Mouse (Mus musculus): ENCODE measurements around the gene Birc3. TPM values are rescaled to one million over a fixed set of nuclear protein-coding genes. Genes with fewer than 3 reads are reported as not detected.

The Birc3 gene
- 6.5 and 8.6 TPM in 2 replicates for polyA plus RNA-seq (2014; fragmentation: Nextera tagmentation; extraction: Ambion mirVana)

DNA sequence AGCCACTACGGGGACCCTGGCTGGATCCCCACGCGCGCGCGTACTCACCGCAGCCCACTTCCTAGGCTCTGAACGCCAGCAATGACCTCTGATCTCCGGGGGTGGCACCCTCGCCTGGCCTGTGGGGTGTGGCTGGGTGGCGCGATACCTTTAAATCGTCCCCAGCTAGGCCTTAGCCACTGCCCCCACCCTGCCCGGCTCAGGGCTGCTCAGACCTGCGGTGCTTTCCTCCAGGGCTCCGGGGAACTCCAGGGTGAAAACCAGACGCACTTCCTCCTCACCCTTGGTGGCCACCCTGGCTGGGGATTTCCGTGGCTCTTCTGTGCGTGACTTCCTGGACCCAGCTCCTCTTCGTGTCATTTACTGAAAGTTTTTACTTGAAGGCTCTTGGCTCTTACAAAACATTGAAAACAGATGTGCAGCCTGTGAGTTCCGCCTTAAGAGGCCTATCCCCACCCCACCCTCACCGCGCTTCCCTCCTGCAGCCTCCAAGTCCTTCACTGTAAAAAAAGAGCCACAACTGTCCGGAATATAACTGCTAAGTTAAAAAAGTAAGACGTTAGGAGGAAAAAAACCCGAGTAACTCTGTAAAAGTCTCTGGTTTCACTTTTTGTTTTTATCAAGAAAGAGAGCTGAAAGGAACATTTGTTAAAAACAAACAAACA lies at the start of gene Birc3:
Birc3 (minus strand) TSS at position 412 of the 665 bp plus-strand sequence.
- Histone ChIP-seq H3K9me3 (replicated peaks; ENCODE audit: control insufficient read depth, low read length) (no peaks in the 10 kb centered on the region), H3K4me3 (ENCODE audit: low read depth, low read length) (peak within 1 kb of the TSS; percentile 42), H3K4me1 (ENCODE audit: control insufficient read depth, insufficient read depth, low read length) (no peaks in the 10 kb centered on the region), H3K36me3 (replicated peaks; ENCODE audit: control insufficient read depth, insufficient read depth, low read depth, low read length) (no peaks in the 10 kb centered on the region), H3K4me2 (ENCODE audit: low read depth, low read length) (peak within 1 kb of the TSS; percentile 71), H3K27me3 (ENCODE audit: control insufficient read depth, insufficient read depth, low read length) (no peaks in the 10 kb centered on the region), H3K27ac (replicated peaks; ENCODE audit: low read depth, low read length) (peak within 1 kb of the TSS; percentile 14; the same call in 1 of the 2 replicates), H3K9ac (replicated peaks; ENCODE audit: low read length) (peak within 1 kb of the TSS; percentile 61)
- DNase-seq (ENCODE audit: low spot score), result peak; percentile 80
- WGBS, result 4% methylated on average over 26 of the region's 26 CpGs
- ATAC-seq (replicated peaks; ENCODE audit: insufficient number of reproducible peaks, low FRiP score, low TSS enrichment, low read depth), result peak; percentile 91

DNA sequence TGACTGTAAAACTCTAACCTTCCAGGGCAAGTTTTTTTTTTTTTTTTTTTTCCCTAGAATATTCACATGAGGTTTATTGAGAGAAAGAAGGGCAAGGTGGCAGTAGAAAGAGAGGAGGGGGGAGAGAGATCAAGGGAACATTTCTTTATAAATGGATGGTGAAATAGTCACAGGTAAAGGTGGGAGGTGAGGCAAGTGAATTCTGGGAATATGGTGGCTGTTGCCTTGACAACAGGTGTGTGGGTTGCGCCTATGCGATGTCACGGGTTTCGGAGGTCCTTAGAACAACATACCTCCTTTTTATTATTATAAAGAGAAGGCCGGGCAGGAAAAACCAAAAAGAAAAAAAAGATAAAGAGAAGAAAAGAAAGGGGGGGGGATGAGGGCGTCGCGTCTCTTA lies 41.9 kb upstream of the Birc3 start:
- ATAC-seq (replicated peaks; ENCODE audit: insufficient number of reproducible peaks, low FRiP score, low TSS enrichment, low read depth) (no peak), DNase-seq (ENCODE audit: low spot score) (no peak)
- H3K9me3 ChIP-seq (replicated peaks; ENCODE audit: control insufficient read depth, low read length), result no peaks in the 10 kb centered on the region
- 62% methylated on average over 8 of the region's 8 CpGs for WGBS
- H3K36me3 ChIP-seq (replicated peaks; ENCODE audit: control insufficient read depth, insufficient read depth, low read depth, low read length), result no peaks in the 10 kb centered on the region
- no peak overlapping the region for H3K4me3 ChIP-seq (ENCODE audit: low read depth, low read length)
- H3K4me1 ChIP-seq (ENCODE audit: control insufficient read depth, insufficient read depth, low read length), result no peaks in the 10 kb centered on the region
- H3K27ac ChIP-seq (replicated peaks; ENCODE audit: low read depth, low read length), result no peak overlapping the region
- no peak overlapping the region for H3K4me2 ChIP-seq (ENCODE audit: low read depth, low read length)
- H3K27me3 ChIP-seq (ENCODE audit: control insufficient read depth, insufficient read depth, low read length), result no peaks in the 10 kb centered on the region
- H3K9ac ChIP-seq (replicated peaks; ENCODE audit: low read length), result no peak overlapping the region

DNA sequence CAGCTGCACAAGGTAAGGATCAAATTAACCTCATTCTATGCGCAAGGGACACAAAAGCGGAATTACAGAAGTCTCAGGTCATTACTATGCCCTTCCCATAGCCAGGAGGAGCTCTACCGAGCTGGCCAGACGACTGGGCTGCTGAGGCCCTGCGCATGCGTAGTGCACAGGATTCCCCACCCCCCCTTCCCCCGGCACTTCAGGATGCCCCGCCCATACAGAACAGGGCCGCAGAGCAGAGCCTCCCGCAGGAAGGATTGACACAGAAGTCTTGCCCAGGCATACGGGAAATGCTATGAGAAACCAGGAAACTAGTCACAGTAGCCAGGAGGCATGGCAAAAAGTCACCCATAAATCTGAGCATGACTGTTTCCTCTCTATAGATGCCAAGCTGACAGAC lies 41.5 kb upstream of the Birc3 start:
- Histone ChIP-seq H3K27ac (replicated peaks; ENCODE audit: low read depth, low read length) (no peak overlapping the region), H3K4me1 (ENCODE audit: control insufficient read depth, insufficient read depth, low read length) (no peaks in the 10 kb centered on the region), H3K4me2 (ENCODE audit: low read depth, low read length) (peak overlapping the region; percentile 36), H3K4me3 (ENCODE audit: low read depth, low read length) (peak overlapping the region; percentile 6; the same call in 1 of the 2 replicates), H3K9ac (replicated peaks; ENCODE audit: low read length) (no peak overlapping the region), H3K36me3 (replicated peaks; ENCODE audit: control insufficient read depth, insufficient read depth, low read depth, low read length) (no peaks in the 10 kb centered on the region), H3K27me3 (ENCODE audit: control insufficient read depth, insufficient read depth, low read length) (no peaks in the 10 kb centered on the region), H3K9me3 (replicated peaks; ENCODE audit: control insufficient read depth, low read length) (no peaks in the 10 kb centered on the region)
- DNase-seq (ENCODE audit: low spot score) (peak; percentile 90), ATAC-seq (replicated peaks; ENCODE audit: insufficient number of reproducible peaks, low FRiP score, low TSS enrichment, low read depth) (peak; percentile 88)
- WGBS, result 2% methylated on average over 11 of the region's 11 CpGs

DNA sequence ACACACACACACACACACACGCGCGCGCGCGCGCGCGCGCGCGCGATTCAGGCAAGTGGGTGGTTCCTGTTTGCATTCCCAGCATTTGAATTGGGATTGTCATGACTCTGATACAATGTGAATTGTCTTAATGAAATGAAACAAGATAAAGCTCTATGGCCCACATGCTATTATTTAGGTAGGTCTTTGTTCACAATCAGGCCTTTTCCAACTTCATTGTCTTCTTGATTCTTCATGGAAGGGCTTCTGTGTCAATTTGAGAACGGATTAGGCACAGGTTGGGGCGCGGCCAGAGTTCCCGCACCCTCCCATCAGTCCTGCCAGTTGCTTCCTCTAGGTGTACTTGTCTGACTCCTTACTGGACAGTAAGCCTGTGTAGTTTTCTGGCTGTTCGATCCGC lies 41.0 kb upstream of the Birc3 start:
- DNase-seq (ENCODE audit: low spot score) (no peak), ATAC-seq (replicated peaks; ENCODE audit: insufficient number of reproducible peaks, low FRiP score, low TSS enrichment, low read depth) (peak; percentile 60; the same call in 1 of the 2 replicates)
- WGBS, result 54% methylated on average over 19 of the region's 19 CpGs
- no peaks in the 10 kb centered on the region for H3K4me1 ChIP-seq (ENCODE audit: control insufficient read depth, insufficient read depth, low read length)
- peak overlapping the region; percentile 6; the same call in 1 of the 2 replicates for H3K4me3 ChIP-seq (ENCODE audit: low read depth, low read length)
- H3K27ac ChIP-seq (replicated peaks; ENCODE audit: low read depth, low read length), result no peak overlapping the region
- no peaks in the 10 kb centered on the region for H3K9me3 ChIP-seq (replicated peaks; ENCODE audit: control insufficient read depth, low read length)
- H3K9ac ChIP-seq (replicated peaks; ENCODE audit: low read length), result no peak overlapping the region
- peak overlapping the region; percentile 36 for H3K4me2 ChIP-seq (ENCODE audit: low read depth, low read length)
- no peaks in the 10 kb centered on the region for H3K27me3 ChIP-seq (ENCODE audit: control insufficient read depth, insufficient read depth, low read length)
- no peaks in the 10 kb centered on the region for H3K36me3 ChIP-seq (replicated peaks; ENCODE audit: control insufficient read depth, insufficient read depth, low read depth, low read length)

DNA sequence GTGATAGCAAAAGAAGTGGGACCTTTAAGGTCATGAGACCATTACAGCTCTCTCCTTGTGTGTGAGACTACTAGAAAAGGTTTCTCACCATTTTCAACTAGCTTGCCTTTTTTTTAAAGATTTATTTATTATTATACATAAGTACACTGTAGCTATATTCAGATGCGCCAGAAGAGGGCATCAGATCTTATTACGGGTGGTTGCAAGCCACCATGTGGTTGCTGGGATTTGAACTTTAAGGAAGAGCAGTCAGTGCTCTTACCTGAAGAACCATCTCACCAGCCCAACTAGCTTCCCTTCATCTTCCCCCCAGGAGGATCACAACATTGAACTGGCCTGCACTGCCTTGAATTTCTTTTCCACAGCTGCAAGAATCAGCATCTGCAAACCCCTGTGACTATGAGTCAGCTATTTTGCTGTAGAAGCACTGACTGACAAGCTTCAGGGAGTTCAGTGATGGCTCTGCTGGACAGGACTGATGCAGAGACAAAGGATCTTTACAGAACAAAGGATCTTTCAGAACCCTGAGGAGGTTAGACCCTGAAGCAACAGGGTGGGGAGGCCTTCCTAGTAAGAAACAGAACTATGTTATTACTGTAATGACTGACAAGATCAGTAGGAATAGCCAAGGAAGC lies 34.5 kb upstream of the Birc3 start:
- H3K4me2 ChIP-seq (ENCODE audit: low read depth, low read length), result no peak overlapping the region
- no peaks in the 10 kb centered on the region for H3K36me3 ChIP-seq (replicated peaks; ENCODE audit: control insufficient read depth, insufficient read depth, low read depth, low read length)
- H3K9ac ChIP-seq (replicated peaks; ENCODE audit: low read length), result no peak overlapping the region
- no peaks in the 10 kb centered on the region for H3K9me3 ChIP-seq (replicated peaks; ENCODE audit: control insufficient read depth, low read length)
- H3K27ac ChIP-seq (replicated peaks; ENCODE audit: low read depth, low read length), result no peak overlapping the region
- no peak for DNase-seq (ENCODE audit: low spot score)
- no peaks in the 10 kb centered on the region for H3K27me3 ChIP-seq (ENCODE audit: control insufficient read depth, insufficient read depth, low read length)
- no peak for ATAC-seq (replicated peaks; ENCODE audit: insufficient number of reproducible peaks, low FRiP score, low TSS enrichment, low read depth)
- H3K4me1 ChIP-seq (ENCODE audit: control insufficient read depth, insufficient read depth, low read length), result no peaks in the 10 kb centered on the region
- no peak overlapping the region for H3K4me3 ChIP-seq (ENCODE audit: low read depth, low read length)
- WGBS, result 87% methylated on average over 2 of the region's 2 CpGs

DNA sequence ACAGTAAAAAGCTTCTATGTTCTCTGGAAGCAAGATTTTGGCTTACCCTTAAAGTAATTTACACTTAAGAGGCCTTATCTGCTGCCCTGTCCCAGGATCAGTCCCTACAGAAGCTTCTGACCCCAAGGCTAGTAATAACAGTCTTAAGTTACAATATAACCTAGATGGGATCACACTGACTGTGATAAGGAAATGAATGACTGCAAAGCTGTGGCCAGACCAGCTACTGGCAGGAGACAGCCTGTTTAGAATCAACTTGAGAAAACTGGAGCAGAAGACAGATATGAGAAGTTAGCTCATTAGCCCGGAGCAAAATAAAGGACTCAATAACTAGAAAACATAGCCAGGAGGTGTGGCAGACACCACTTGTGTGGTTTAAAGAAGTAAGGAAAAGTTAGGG lies 33.6 kb upstream of the Birc3 start:
- H3K4me3 ChIP-seq (ENCODE audit: low read depth, low read length), result no peak overlapping the region
- H3K36me3 ChIP-seq (replicated peaks; ENCODE audit: control insufficient read depth, insufficient read depth, low read depth, low read length), result no peaks in the 10 kb centered on the region
- H3K9me3 ChIP-seq (replicated peaks; ENCODE audit: control insufficient read depth, low read length), result no peaks in the 10 kb centered on the region
- no peaks in the 10 kb centered on the region for H3K27me3 ChIP-seq (ENCODE audit: control insufficient read depth, insufficient read depth, low read length)
- DNase-seq (ENCODE audit: low spot score) (no peak), ATAC-seq (replicated peaks; ENCODE audit: insufficient number of reproducible peaks, low FRiP score, low TSS enrichment, low read depth) (no peak)
- no peaks in the 10 kb centered on the region for H3K4me1 ChIP-seq (ENCODE audit: control insufficient read depth, insufficient read depth, low read length)
- no peak overlapping the region for H3K4me2 ChIP-seq (ENCODE audit: low read depth, low read length)
- H3K9ac ChIP-seq (replicated peaks; ENCODE audit: low read length), result no peak overlapping the region
- 73% methylated on average over 1 of the region's 1 CpGs for WGBS
- H3K27ac ChIP-seq (replicated peaks; ENCODE audit: low read depth, low read length), result no peak overlapping the region

DNA sequence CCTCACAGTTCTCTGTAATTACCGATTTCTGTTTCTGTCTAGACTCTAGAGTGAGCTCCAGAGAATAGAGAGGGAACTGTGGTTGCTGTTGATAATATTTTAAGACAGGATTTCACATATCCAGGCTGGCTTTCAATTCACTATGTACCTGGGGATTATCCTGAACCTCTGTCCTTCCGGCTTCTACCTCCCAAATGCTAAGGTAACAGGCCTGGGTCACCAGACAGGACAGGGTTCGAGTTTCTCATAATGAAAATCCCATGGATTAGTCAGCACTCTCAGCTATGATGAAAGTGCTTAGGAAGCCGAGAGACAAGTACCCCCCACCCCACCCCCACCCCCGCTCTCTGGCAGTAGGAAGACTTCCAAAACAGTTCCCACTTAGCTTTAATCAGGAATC lies 30.8 kb upstream of the Birc3 start:
- Histone ChIP-seq H3K27ac (replicated peaks; ENCODE audit: low read depth, low read length) (no peak overlapping the region), H3K9ac (replicated peaks; ENCODE audit: low read length) (no peak overlapping the region), H3K9me3 (replicated peaks; ENCODE audit: control insufficient read depth, low read length) (no peaks in the 10 kb centered on the region), H3K4me1 (ENCODE audit: control insufficient read depth, insufficient read depth, low read length) (no peaks in the 10 kb centered on the region), H3K4me3 (ENCODE audit: low read depth, low read length) (no peak overlapping the region), H3K4me2 (ENCODE audit: low read depth, low read length) (no peak overlapping the region), H3K27me3 (ENCODE audit: control insufficient read depth, insufficient read depth, low read length) (no peaks in the 10 kb centered on the region), H3K36me3 (replicated peaks; ENCODE audit: control insufficient read depth, insufficient read depth, low read depth, low read length) (no peaks in the 10 kb centered on the region)
- ATAC-seq (replicated peaks; ENCODE audit: insufficient number of reproducible peaks, low FRiP score, low TSS enrichment, low read depth) (no peak), DNase-seq (ENCODE audit: low spot score) (peak; percentile 37)
- WGBS, result 49% methylated on average over 5 of the region's 5 CpGs

DNA sequence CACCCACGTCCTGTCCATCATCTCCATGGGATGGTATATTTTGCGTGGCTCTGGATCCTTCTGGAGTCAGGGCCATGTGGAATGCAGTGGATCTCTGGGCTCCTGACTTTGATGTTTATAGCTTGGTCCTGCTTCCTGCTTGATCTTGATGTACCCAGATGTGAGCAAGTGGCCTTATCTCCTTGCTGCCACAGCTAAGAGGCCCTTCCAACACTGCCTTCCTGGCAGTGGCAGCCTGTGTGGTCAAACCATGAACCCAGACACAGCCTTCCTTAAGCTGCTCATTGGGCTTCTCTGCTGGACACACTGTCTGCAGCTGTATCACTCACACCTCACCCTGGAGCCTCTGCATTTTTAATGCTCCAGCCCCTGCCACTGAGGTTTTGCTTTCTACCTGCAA lies 30.3 kb upstream of the Birc3 start:
- H3K36me3 ChIP-seq (replicated peaks; ENCODE audit: control insufficient read depth, insufficient read depth, low read depth, low read length), result no peaks in the 10 kb centered on the region
- no peak overlapping the region for H3K4me3 ChIP-seq (ENCODE audit: low read depth, low read length)
- H3K4me1 ChIP-seq (ENCODE audit: control insufficient read depth, insufficient read depth, low read length), result no peaks in the 10 kb centered on the region
- no peak overlapping the region for H3K9ac ChIP-seq (replicated peaks; ENCODE audit: low read length)
- 51% methylated on average over 2 of the region's 2 CpGs for WGBS
- ATAC-seq (replicated peaks; ENCODE audit: insufficient number of reproducible peaks, low FRiP score, low TSS enrichment, low read depth) (no peak), DNase-seq (ENCODE audit: low spot score) (no peak)
- H3K4me2 ChIP-seq (ENCODE audit: low read depth, low read length), result no peak overlapping the region
- no peaks in the 10 kb centered on the region for H3K27me3 ChIP-seq (ENCODE audit: control insufficient read depth, insufficient read depth, low read length)
- H3K27ac ChIP-seq (replicated peaks; ENCODE audit: low read depth, low read length), result no peak overlapping the region
- no peaks in the 10 kb centered on the region for H3K9me3 ChIP-seq (replicated peaks; ENCODE audit: control insufficient read depth, low read length)
